Mouse (Mus musculus): ENCODE measurements around the gene Gm39115.

The Gm39115 gene

DNA sequence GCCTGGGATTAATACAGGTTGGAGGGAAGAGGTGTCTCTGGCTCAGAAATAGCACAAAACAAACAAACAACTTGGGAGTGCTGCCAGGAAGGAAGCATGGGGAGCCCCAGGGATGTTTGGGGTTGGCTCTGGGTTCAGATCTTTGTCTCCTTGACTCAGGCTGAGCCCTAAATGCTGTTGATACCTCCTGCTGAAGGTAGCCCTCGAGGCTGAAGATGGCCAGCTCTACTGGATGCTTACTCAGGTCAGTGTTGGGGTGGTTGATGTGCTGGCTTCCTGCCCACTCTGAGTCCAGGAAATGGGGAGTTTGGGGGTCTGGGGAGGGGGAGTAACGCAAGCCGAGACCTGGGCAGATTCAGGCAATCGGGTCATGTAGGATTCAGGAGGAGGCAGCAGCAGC lies 39.1 kb downstream of the Gm39115 start:
- in situ Hi-C loops (cut with MseI, MboI) = no loop called here

DNA sequence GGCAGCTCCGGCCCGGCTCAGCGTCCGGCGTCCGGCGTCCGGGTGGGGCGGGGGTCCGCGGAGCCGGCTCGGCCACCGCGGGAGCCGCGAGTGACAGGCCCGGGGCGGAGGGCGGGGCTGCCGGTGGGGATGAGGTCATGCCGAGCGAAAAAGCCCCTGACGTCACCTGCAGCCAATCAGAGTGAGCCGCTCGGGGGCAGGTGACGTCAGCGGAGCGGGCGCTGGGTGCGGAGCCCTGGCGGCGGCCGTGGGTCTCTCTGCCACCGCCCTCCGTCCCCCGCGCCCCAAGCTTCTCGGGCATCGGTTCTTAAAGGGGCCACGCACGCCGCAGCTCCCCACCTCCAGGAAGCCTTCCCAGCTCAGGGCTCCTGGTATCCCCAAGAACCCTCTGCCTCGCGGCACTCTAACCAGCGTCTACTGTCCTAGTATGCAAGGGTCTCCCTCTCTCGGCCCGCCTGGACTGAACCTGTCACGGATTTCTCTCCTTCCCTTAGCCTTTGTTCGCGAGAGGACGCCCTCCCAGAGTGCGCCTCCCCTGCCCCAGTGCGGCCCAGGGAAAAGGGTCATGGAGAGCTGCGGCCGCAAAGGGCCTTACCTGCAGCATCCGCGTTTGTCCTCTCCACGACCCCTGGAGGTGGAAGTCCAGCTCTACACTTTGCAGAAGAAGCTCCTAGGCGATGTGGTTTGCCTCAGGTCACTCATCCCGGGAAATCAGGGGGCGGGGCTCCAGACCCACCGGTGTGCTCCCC lies 40.5 kb downstream of the Gm39115 start, which contains the start of gene Dusp8:
Dusp8 (minus strand) TSS at position 661 of the 749 bp plus-strand sequence.
- in situ Hi-C loops (cut with MseI, MboI) = no loop called here

DNA sequence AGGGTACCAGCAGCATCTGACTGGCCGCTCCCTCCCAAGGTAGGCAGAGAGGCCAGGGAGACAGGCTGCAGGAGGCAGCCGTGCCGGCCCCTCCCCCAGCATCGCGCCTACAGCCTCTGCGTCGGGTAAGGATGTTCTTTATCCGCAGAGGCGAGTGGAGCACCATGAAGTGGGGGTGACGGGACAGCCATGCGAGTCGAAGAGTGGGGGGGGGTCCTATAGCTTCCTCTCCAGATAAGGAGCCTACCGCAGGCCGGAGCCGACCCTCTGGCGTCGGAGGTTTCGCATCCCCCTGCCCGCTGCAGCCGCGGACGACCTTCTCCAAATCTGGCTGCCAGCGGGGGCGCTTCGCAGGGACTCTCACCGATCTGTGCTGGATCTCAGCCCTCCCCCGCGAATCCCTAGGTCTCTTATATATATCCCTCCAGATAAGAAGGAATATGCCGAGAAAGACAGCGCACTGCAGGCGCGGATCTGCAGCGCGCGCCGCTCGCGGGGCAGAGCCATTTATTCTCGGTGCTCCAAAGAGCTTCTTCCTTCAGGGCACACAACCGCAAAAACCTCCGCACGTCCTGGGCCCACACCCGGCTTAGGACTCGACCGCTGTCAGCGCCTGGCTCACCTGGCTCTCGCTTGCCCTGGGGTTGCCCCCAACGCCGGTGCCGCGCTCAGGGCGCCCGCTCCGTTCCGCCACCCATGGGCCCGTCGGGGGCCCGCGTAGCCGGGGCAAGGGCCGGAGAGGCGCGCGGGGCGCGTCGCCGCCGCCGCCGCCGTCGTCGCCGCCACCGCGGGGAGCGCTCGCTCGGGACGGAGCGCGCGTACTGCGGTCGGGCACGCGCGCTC lies 41.3 kb downstream of the Gm39115 start:
- in situ Hi-C loops (cut with MseI, MboI) = no loop called here

DNA sequence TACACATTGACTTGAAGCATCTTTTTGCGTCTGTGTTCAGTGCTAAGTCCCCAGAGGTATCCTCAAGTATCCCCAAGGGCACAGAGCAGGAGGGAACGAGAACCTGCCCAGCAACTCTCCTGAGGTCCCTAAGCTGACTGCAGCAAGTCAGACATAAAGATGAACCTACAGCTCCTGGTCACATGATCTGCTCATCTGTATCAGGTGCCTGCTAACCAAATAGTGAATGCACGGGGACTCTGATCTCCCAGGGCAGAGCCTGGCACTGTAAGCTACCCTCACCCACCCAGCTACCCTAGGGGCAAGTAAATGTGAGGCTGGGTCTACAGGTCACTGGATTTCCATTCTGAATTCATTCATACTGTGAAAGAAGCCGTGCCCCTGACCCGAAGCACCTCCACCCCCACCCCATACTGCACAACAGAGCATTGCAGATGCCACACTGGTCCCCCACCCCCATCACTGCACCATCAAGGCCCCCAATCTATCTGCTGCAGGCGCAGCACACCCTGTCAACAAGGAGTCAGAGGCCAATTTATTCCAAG lies 42.1 kb downstream of the Gm39115 start:
- in situ Hi-C loops (cut with MseI, MboI) = no loop called here

DNA sequence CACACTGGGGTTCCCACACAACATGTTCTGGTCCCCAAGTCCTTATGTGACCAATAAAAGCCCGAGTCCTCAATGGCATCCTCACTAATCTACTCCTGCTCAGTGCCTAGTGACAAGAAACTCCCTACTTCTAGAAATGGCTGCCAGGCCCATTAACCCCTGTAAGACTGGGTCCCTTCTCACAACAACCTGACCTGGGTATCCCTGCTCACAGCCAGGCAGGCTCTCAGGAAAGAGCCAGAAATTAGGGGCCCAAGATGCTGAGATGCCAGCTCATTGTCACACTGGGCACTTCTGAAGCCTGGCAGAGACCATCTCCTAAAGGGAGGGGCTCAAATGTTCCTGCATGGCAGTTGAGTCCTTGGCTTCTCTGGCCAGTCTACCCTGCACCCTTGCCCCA lies 42.8 kb downstream of the Gm39115 start:
- in situ Hi-C loops (cut with MseI, MboI) = no loop called here

DNA sequence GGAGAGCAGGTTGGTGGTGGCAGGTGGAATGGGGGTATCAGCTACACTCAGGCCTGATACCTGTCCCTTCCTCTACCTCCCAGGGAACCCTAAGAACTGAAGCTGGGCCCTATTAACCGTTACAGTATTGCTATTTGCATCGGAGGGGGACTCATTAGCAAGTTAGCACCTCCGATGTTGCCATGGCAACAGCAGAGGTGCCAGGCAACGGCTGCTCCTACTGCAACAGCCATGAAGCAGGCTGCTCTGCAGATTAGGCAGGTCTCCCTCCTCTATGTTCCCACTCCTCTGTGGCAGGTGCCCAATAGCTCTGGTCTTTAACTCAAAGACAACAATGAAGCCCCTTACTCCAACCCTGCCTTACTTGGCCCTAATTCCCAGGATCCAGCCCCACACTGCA lies 44.0 kb downstream of the Gm39115 start:
- in situ Hi-C loops (cut with MseI, MboI) = no loop called here

DNA sequence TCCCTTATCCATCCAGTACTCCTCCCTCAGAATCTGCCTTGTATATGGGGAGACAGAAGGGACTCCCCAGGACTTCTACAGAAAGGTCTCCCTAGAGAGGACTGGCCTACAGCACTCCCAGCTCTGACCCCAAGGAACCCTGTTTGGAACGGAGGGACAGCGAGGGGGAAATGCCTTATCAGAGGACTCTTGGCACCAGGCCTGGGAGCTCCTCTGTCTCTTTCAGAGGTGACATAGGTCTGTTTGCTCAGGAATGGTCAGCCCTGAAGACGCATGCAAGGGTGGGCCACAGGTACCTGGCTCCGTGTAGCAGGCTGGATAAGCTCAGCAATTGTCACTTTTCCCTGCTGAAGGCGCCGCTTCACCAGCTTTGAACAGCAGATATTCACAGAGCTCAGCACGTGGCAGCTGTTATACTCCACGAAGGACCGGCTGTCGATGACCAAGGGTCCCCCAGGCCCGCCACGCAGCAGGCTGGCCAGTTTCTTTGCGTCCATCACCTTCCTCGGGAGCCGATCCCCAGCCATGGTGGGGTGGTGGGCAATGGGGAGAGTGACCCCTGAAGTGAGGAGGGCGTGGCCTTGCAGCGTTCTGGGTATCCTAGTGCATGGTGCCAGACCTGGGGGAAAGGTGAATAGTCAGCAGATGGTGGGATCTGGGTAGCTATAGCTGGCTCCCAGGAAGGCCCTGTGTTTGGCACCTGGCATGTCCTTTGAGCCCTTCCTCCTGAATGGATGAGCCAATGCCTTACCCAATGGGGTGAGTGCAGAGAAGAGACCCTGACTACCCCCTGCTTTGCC lies 46.0 kb downstream of the Gm39115 start:
- in situ Hi-C loops (cut with MseI, MboI) = no loop called here

DNA sequence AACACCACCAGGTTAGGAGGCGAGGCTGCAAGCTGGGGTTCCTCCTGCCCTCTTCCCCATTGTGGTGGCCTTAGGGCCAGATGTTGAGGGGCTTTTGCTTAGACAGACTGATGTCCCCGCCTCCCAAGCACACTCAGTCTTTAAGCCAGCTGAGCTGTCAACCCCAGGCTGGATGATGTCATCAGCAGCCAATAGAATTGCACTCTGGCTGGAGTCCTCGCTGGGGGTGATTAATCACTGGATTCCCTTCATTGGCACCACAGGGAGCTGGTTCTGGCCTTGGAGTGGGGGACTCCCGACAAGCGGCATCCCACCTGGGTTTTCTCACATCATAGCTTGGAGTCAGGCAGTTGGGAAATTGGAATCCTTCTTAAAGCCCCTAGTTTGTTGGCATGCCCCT lies 46.9 kb downstream of the Gm39115 start:
- in situ Hi-C loops (cut with MseI, MboI) = no loop called here

DNA sequence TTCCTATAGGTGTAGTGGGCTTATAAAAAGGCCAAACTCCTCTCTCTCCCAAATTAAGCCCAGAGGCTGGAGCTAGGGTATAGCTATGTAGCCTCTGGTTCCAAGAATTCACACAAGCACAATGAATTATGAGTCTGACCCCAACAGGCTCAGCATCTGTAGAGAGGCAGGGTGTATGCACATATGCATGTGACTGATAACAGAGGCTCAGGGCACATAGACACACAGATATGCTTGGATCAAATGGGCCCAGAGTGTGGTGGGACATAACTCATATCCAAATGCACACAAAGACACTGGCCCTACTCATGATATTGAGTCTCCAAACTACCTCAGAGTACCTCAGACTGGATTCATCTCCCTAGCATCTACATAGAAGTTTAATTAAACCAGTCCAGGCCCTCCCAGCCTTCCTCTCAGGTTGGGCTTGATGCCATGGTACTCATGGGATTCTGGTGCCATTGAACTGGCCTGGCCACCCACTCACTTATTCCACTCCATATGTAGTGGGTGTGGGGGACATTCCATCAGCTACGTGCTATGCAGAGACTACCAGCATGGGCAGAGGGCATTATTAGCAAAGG lies 48.7 kb downstream of the Gm39115 start:
- in situ Hi-C loops (cut with MseI, MboI) = no loop called here

DNA sequence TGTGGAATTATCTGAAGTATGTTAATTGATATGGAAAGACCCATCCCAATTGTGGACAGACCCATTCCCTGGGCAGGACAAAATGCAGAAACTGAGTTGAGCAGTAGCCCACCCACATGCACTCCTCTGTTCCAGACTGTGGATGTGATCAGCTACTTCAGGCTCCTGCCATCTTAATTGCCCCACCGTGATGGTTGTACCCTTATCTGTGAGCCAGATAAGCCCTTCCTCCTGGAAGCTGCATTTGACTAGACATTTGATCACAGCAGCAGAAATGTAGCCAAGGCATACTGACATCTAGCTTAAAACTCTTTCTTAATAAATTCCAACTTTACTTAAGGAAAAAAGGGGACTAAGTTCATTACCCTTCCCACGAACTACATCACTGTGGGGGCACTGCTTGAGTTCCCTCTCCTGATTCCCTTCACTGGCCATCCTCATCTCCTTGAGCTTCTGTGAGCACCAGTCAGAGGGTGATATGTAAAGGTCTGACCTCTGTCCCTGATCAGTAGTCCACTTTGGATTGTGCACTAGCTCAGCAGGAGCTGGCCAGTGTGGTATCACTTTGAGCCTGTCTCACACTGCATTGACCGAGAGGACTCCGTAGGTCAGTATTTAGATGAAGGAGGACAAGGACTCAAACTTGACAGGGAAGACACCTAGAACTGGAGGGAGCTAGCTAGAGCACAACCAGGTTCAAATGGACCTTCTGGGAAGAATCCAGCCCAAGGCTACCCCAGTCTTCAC lies 49.5 kb downstream of the Gm39115 start:
- in situ Hi-C loops (cut with MseI, MboI) = no loop called here
